Comparison of ENCODE assay signal across 8 mouse cellular contexts in the genomic region with DNA sequence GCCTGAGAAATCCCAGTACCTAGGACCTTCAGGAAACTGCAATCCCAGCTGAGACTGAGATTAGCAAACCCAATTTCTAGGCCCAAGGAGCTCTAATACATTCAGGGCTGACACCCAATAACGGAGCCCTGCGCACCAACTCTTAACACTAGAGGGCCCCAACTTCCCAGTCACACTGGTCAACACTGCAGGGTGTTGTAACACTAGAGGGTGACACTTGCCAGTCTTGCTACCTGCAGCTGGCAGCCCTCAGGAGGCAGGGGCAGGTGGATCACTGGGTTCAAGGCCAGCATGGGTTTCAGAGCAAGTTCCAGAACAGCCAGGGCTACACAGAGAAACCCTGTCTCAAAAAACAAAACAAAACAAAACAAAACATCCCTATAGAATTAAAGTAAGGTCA. TPM values are rescaled to one million over a fixed set of nuclear protein-coding genes. Genes with fewer than 3 reads are reported as not detected.
DNase-seq lines count a peak whose midpoint lies in the region; ATAC-seq and TF ChIP-seq lines count a peak whose summit lies in the region.

No protein-coding gene starts in this region.

- H3K27me3 ChIP-seq in intestine, postnatal 0 days (replicated peaks; ENCODE audit: control insufficient read depth, insufficient read depth, low read length), result no peaks in the 10 kb centered on the region
- H3K27me3 ChIP-seq in lung, embryonic 14.5 days (ENCODE audit: insufficient read depth, low read length), result no peaks in the 10 kb centered on the region
- H3K27me3 ChIP-seq in neural tube, embryonic 13.5 days, result 0 out of 2 replicates have a peak, but pooled peaks cover under 1% of the 10 kb centered on the region

- H3K4me3 ChIP-seq in cortical plate, adult 2 months (ENCODE audit: insufficient read depth, low read length), result no peak overlapping the region; the same call in 1 of the 2 replicates
- no peak overlapping the region for H3K4me3 ChIP-seq in intestine, postnatal 0 days (ENCODE audit: low read depth, low read length)
- no peak overlapping the region for H3K4me3 ChIP-seq in lung, embryonic 14.5 days (ENCODE audit: low read depth, low read length)
- no peak overlapping the region for H3K4me3 ChIP-seq in neural tube, embryonic 13.5 days

- WGBS in intestine, postnatal 0 days, result 25% methylated on average over 2 of the region's 2 CpGs
- WGBS in lung, embryonic 14.5 days, result 25% methylated on average over 2 of the region's 2 CpGs
- 20% methylated on average over 2 of the region's 2 CpGs for WGBS in neural tube, embryonic 13.5 days

- no peak overlapping the region for H3K27ac ChIP-seq in cortical plate, adult 2 months (ENCODE audit: insufficient read depth, low read length)
- no peak overlapping the region for H3K27ac ChIP-seq in intestine, postnatal 0 days (ENCODE audit: low read depth, low read length)
- no peak overlapping the region for H3K27ac ChIP-seq in lung, embryonic 14.5 days (ENCODE audit: low read depth)
- H3K27ac ChIP-seq in neural tube, embryonic 13.5 days (replicated peaks), result no peak overlapping the region

- peak; percentile 77 for ATAC-seq in intestine, postnatal 0 days
- ATAC-seq in lung, embryonic 14.5 days (ENCODE audit: insufficient read depth), result peak; percentile 59
- peak; percentile 51; the same call in 1 of the 2 replicates for ATAC-seq in neural tube, embryonic 13.5 days (ENCODE audit: low read depth)

- H3K4me1 ChIP-seq in cortical plate, adult 2 months (ENCODE audit: control insufficient read depth, insufficient read depth, low read length), result peaks cover 3% of the 10 kb centered on the region; the same call in 1 of the 2 replicates
- no peaks in the 10 kb centered on the region for H3K4me1 ChIP-seq in intestine, postnatal 0 days (replicated peaks; ENCODE audit: control insufficient read depth, insufficient read depth, low read length)
- H3K4me1 ChIP-seq in lung, embryonic 14.5 days (ENCODE audit: insufficient read depth), result 0 out of 2 replicates have a peak, but pooled peaks cover 10% of the 10 kb centered on the region
- peaks cover 35% of the 10 kb centered on the region for H3K4me1 ChIP-seq in neural tube, embryonic 13.5 days (replicated peaks)

- TF ChIP-seq POLR2A in cortical plate, adult 2 months (IDR thresholded peaks at IDR 0.05; ENCODE audit: extremely low read depth, insufficient read depth, low read length), result no peak

- H3K36me3 ChIP-seq in intestine, postnatal 0 days (ENCODE audit: control insufficient read depth, insufficient read depth), result 0 out of 2 replicates have a peak, but pooled peaks cover 4% of the 10 kb centered on the region
- H3K36me3 ChIP-seq in lung, embryonic 14.5 days (ENCODE audit: insufficient read depth), result peaks cover 6% of the 10 kb centered on the region; the same call in 1 of the 2 replicates
- no peaks in the 10 kb centered on the region for H3K36me3 ChIP-seq in neural tube, embryonic 13.5 days

- peak overlapping the region; percentile 66; the same call in 1 of the 2 replicates for H3K4me2 ChIP-seq in intestine, postnatal 0 days (replicated peaks; ENCODE audit: low read depth)
- no peak overlapping the region for H3K4me2 ChIP-seq in lung, embryonic 14.5 days
- H3K4me2 ChIP-seq in neural tube, embryonic 13.5 days, result no peak overlapping the region

- no peaks in the 10 kb centered on the region for H3K9me3 ChIP-seq in intestine, postnatal 0 days (ENCODE audit: control insufficient read depth)
- H3K9me3 ChIP-seq in lung, embryonic 14.5 days (ENCODE audit: low read depth, low read length), result no peaks in the 10 kb centered on the region
- H3K9me3 ChIP-seq in neural tube, embryonic 13.5 days, result no peaks in the 10 kb centered on the region

- no peak overlapping the region for H3K9ac ChIP-seq in intestine, postnatal 0 days (ENCODE audit: low read depth, low read length)
- no peak overlapping the region for H3K9ac ChIP-seq in lung, embryonic 14.5 days
- no peak overlapping the region for H3K9ac ChIP-seq in neural tube, embryonic 13.5 days

- peak; percentile 33 for TF ChIP-seq CTCF in cortical plate, adult 2 months (IDR thresholded peaks at IDR 0.05; ENCODE audit: extremely low read depth, insufficient read depth, low read length)
- TF ChIP-seq CTCF in intestine, postnatal 0 days (IDR thresholded peaks at IDR 0.05; ENCODE audit: low read depth), result peak; percentile 86
- peak; percentile 71 for TF ChIP-seq CTCF in lung, embryonic 14.5 days (IDR thresholded peaks at IDR 0.05; ENCODE audit: low read depth)

- DNase-seq in 416B (ENCODE audit: low read depth) (peak; percentile 89), MN1 (ENCODE audit: low spot score) (peak; percentile 74)
- peak; percentile 57 to 68 for DNase-seq in heart, adult 18-20 months
- peak; percentile 74 for DNase-seq in lung, embryonic 14.5 days
- DNase-seq in thymus, postnatal 4 days, result peak; percentile 77

RNA-seq across cellular contexts. Expression of gene Zc3h14, which starts 0.6 kb away (rescaled TPM):
- 119 TPM in 2 replicates for polyA plus RNA-seq in cortical plate, adult 2 months (2012; rRNA removed)
- total RNA-seq in heart, adult 18-20 months (2021), result 10 to 100 TPM; 56.0 to 59.8 TPM
- polyA plus RNA-seq in intestine, postnatal 0 days (2015; fragmentation: Nextera tagmentation; extraction: Ambion mirVana), result 34.1 and 37.9 TPM in 2 replicates
- polyA plus RNA-seq in lung, embryonic 14.5 days (2014; fragmentation: Nextera tagmentation; extraction: Ambion mirVana), result 154 and 155 TPM in 2 replicates
- 117 and 130 TPM in 2 replicates for polyA plus RNA-seq in neural tube, embryonic 13.5 days (2015; fragmentation: Nextera tagmentation; extraction: Ambion mirVana)

RNA-seq across cellular contexts. Expression of gene Ptpn21, which starts 8.9 kb away (rescaled TPM):
- 8.5 and 10.6 TPM in 2 replicates for polyA plus RNA-seq in cortical plate, adult 2 months (2012; rRNA removed)
- total RNA-seq in heart, adult 18-20 months (2021), result 10 to 100 TPM; 25.6 to 30.3 TPM
- 4.3 and 4.7 TPM in 2 replicates for polyA plus RNA-seq in intestine, postnatal 0 days (2015; fragmentation: Nextera tagmentation; extraction: Ambion mirVana)
- polyA plus RNA-seq in lung, embryonic 14.5 days (2014; fragmentation: Nextera tagmentation; extraction: Ambion mirVana), result 13.4 and 14.5 TPM in 2 replicates
- 4.5 and 5.3 TPM in 2 replicates for polyA plus RNA-seq in neural tube, embryonic 13.5 days (2015; fragmentation: Nextera tagmentation; extraction: Ambion mirVana)

Comparison
In these comparisons a context has a peak if more than half of its experiments do, and no peak if none do; other contexts are left out.
1. CTCF ChIP-seq: peak in every context shown above with its lines; median percentile 86 in intestine, postnatal 0 days; 71 in lung, embryonic 14.5 days; 33 in cortical plate, adult 2 months.